Mouse (Mus musculus): ENCODE results near the gene Erg28.

Erg28 gene

DNA sequence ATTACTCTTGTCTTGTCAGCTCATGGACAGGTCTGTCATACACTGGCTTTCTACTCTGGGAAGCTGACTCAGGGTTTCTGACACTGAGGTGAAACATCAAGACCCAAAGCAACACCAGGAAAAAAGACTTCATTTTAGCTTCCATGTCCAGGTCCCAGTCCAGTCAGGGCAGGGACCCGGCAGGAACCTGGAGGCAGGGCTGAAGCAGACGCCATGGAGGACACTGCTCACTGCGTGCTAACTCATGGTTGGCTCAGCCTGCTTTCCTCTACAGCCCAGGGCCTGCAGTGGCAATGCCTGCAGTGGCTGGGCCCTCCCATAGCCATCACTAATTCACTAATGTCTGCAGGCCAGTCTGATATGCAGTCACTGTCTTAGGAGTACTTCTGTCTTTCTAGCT is 4.5 kb upstream of the Erg28 start:
- in situ Hi-C loops (cut with MboI; ENCODE audit: low pct_unique_long_range_greater_than_20kb in 1 of 2, low sequenced_read_pairs in 2 of 2, unreplicated experiment in 1 of 2): no loop called here

- in situ Hi-C loops (cut with MboI; ENCODE audit: low pct_unique_long_range_greater_than_20kb in 1 of 2, low sequenced_read_pairs in 2 of 2, unreplicated experiment in 1 of 2): no loop called here
Measured at GRCm38 (mm10) chr12:85825822-85826221, 1.5 kb upstream of the Erg28 start.

- in situ Hi-C loops (cut with MboI; ENCODE audit: low pct_unique_long_range_greater_than_20kb in 1 of 2, low sequenced_read_pairs in 2 of 2, unreplicated experiment in 1 of 2): no loop called here
Measured at GRCm38 (mm10) chr12:85825361-85825760, 1.0 kb upstream of the Erg28 start.

DNA sequence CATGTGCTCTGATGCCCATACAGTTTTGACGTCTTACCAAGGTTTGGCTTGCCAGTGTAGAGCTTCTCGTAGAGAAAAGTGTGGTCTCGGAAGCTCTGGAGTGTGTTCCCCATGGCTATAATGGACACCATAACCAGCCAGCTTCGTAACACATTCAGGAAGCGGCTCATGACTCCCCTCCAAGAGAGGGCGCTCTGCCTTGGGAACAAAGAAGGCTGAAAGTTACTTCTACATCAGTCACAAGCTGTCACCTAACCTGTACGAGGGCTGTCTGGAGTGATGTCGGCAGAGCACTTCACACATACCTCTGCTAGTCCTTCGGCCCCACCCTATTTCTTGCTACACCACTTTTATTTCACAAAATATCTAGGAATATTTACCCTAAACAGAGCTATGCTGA is 2.3 kb downstream of the Erg28 start:
- in situ Hi-C loops (cut with MboI; ENCODE audit: low pct_unique_long_range_greater_than_20kb in 1 of 2, low sequenced_read_pairs in 2 of 2, unreplicated experiment in 1 of 2): no loop called here

GRCm38 (mm10) chr12:85813599-85813998 is 10.8 kb downstream of the Erg28 start:
- in situ Hi-C loops (cut with MboI; ENCODE audit: low pct_unique_long_range_greater_than_20kb in 1 of 2, low sequenced_read_pairs in 2 of 2, unreplicated experiment in 1 of 2): loop anchor here (10.0 kb wide), 1 partner anchor 69 kb away; the partner anchor contains the start of gene Flvcr2 (in 2 of the 2)

DNA sequence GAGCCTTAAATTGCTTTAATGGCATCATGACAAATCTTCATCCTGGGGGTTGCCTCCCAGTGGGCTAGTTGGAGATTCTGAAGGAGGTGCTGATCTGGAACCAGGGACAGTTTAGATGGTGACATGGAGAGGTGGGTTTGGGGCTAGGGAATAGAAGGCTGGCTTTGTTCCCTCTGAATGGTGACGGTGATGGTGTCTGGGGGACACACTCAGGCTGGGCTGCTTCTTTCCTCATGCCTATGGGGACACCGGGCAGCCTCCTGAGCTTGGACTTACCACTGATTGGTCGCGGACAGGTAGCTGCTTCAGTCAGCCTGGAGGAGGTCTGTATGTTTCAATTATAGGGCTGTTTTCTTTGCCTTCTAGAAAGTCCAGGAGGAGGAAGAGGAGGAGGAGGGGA is 12.7 kb downstream of the Erg28 start:
- in situ Hi-C loops (cut with MboI; ENCODE audit: low pct_unique_long_range_greater_than_20kb in 1 of 2, low sequenced_read_pairs in 2 of 2, unreplicated experiment in 1 of 2): loop anchor here (10.0 kb wide), 1 partner anchor 67 kb away; the partner anchor contains the start of gene Flvcr2 (in 2 of the 2)

- in situ Hi-C loops (cut with MboI; ENCODE audit: low pct_unique_long_range_greater_than_20kb in 1 of 2, low sequenced_read_pairs in 2 of 2, unreplicated experiment in 1 of 2): loop anchor here (10.0 kb wide), 1 partner anchor 66 kb away; the partner anchor contains the start of gene Flvcr2 (in 2 of the 2)
Measured at GRCm38 (mm10) chr12:85810959-85811358, 13.4 kb downstream of the Erg28 start.

DNA sequence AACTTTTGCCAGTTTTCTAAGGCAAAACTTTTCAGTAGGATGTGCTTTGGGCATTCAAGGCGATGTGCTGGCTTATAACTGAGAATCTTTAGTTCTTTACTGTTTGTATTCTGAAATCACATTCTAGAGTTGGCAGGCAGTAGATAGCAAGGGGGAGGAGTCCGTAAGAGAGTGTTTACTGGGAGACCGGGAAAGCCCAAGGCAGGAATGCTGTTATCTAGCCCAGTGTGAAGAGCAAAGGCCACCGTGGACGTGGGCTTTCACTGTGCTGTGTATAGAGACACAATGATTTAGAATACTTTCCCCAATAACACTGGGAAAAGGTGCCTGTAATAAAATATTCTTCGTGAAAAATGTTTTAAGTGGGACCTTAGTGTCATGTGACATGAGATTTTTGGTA is 14.6 kb downstream of the Erg28 start:
- in situ Hi-C loops (cut with MboI; ENCODE audit: low pct_unique_long_range_greater_than_20kb in 1 of 2, low sequenced_read_pairs in 2 of 2, unreplicated experiment in 1 of 2): loop anchor here (10.0 kb wide), 1 partner anchor 65 kb away; the partner anchor contains the start of gene Flvcr2 (in 2 of the 2)

- in situ Hi-C loops (cut with MboI; ENCODE audit: low pct_unique_long_range_greater_than_20kb in 1 of 2, low sequenced_read_pairs in 2 of 2, unreplicated experiment in 1 of 2): no loop called here
Measured at GRCm38 (mm10) chr12:85800031-85800430, 24.3 kb downstream of the Erg28 start.

- in situ Hi-C loops (cut with MboI; ENCODE audit: low pct_unique_long_range_greater_than_20kb in 1 of 2, low sequenced_read_pairs in 2 of 2, unreplicated experiment in 1 of 2): no loop called here
Measured at GRCm38 (mm10) chr12:85795551-85795950, 28.8 kb downstream of the Erg28 start.

- in situ Hi-C loops (cut with MboI; ENCODE audit: low pct_unique_long_range_greater_than_20kb in 1 of 2, low sequenced_read_pairs in 2 of 2, unreplicated experiment in 1 of 2): no loop called here
Measured at GRCm38 (mm10) chr12:85794094-85794493, 30.3 kb downstream of the Erg28 start.

- in situ Hi-C loops (cut with MboI; ENCODE audit: low pct_unique_long_range_greater_than_20kb in 1 of 2, low sequenced_read_pairs in 2 of 2, unreplicated experiment in 1 of 2): no loop called here
Measured at GRCm38 (mm10) chr12:85792821-85793346, 31.5 kb downstream of the Erg28 start.

DNA sequence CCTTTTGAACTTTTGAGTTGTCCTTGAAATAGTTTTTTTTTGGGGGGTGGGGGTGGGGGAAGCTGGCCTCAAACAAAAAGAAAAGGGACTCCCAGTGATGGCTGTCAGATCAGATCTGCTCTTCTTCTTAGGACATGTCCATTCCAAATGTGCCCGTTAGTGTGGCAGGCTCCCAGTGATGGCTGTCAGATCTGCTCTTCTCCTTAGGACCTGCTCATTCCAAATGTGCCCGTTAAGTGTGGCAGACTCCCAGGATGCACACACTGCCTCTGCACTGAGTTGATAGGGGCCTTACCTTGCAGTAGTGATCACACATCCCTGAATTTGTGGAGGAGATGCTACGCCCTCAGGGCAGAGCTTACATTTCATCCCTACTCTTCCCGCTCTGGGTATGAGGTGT is 32.2 kb downstream of the Erg28 start:
- in situ Hi-C loops (cut with MboI; ENCODE audit: low pct_unique_long_range_greater_than_20kb in 1 of 2, low sequenced_read_pairs in 2 of 2, unreplicated experiment in 1 of 2): no loop called here

DNA sequence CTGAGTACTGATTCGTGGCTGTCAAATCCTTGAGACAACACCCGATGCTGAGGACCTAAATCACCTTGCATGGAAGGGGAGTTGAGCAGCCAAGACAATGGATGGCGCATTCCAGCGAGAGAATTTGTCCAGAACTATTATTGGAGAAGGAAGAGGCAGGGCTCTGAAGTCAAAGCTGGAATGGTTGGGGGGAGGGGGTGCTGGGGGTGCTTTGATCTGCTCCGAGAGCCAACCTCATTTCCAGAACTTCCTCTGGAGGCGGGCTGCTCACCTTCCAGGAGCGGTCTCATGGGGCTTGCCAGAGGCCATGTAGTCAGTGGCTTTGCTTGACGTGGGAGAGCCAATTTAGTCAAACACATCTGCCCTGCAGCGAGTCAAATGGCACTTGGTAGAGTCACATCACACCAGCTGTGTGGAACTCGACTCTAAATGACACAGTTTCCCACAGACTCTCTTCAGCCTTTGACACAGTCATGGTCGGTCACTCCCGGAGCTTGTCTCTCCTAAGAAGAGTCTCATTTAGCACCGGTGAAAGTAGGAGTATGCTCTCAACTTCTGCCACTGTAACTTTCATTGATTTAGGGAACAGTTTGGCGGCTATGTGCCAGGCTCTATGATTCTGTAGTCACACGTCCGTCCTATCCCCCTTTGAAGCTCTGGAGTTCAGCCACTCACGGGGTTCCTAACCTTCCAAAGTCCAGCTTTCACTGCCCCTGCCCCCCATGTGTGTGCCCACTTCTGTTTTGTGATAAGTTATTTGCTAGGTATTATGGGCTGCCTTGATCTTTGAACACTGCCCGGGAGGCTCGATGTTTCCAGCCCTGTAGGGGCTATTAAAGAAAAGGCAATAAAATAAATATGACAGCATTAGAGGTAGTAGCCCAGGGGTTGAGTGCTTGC is 39.2 kb downstream of the Erg28 start:
- in situ Hi-C loops (cut with MboI; ENCODE audit: low pct_unique_long_range_greater_than_20kb in 1 of 2, low sequenced_read_pairs in 2 of 2, unreplicated experiment in 1 of 2): no loop called here

DNA sequence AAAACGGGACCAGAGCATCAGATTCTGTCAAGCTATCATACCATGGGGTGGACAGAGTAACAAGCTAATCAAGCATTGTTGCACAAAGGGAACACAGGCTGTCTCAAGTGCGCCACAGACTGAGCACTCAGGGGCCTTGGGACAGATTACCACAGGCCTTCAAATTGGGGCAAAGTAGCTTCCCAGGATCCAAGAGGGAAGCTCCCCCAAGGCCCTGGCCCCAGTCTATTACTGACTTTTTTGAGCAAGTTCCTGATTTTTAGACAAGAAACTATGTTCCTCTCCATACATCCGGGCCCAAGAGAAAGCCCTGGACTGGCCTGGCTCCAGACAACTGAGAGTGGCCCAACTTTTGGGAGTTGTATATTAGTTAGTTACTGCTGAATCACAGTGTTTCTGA is 42.7 kb downstream of the Erg28 start:
- in situ Hi-C loops (cut with MboI; ENCODE audit: low pct_unique_long_range_greater_than_20kb in 1 of 2, low sequenced_read_pairs in 2 of 2, unreplicated experiment in 1 of 2): no loop called here

GRCm38 (mm10) chr12:85779707-85780106 is 44.6 kb downstream of the Erg28 start:
- in situ Hi-C loops (cut with MboI; ENCODE audit: low pct_unique_long_range_greater_than_20kb in 1 of 2, low sequenced_read_pairs in 2 of 2, unreplicated experiment in 1 of 2): no loop called here

- in situ Hi-C loops (cut with MboI; ENCODE audit: low pct_unique_long_range_greater_than_20kb in 1 of 2, low sequenced_read_pairs in 2 of 2, unreplicated experiment in 1 of 2): no loop called here
Measured at GRCm38 (mm10) chr12:85778962-85779361, 45.4 kb downstream of the Erg28 start.

GRCm38 (mm10) chr12:85771356-85771755 is 53.0 kb downstream of the Erg28 start:
- in situ Hi-C loops (cut with MboI; ENCODE audit: low pct_unique_long_range_greater_than_20kb in 1 of 2, low sequenced_read_pairs in 2 of 2, unreplicated experiment in 1 of 2): no loop called here

DNA sequence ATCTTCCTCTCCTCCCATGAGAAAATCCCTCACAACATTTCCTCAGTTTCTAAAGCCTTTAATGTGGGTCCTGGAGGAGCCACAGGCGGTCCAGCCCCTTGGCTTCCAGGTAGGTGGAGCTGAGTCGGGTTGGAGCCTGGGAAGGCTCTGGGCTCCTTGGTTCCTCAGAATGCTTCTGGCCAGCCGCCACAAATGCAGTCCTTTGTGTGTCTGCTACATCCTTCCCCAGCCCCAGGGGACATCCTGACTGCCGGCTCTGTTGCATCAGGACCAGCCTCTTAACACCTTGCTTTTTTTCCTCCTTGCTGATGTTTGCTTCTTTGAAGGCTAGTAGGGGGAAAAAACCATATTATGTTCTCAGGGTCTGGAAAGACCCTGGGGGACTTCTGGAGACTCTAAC is 56.6 kb downstream of the Erg28 start:
- in situ Hi-C loops (cut with MboI; ENCODE audit: low pct_unique_long_range_greater_than_20kb in 1 of 2, low sequenced_read_pairs in 2 of 2, unreplicated experiment in 1 of 2): no loop called here

GRCm38 (mm10) chr12:85766287-85766686 is 58.1 kb downstream of the Erg28 start:
- in situ Hi-C loops (cut with MboI; ENCODE audit: low pct_unique_long_range_greater_than_20kb in 1 of 2, low sequenced_read_pairs in 2 of 2, unreplicated experiment in 1 of 2): no loop called here
